Mouse (Mus musculus): ENCODE results near the gene Iqcj. TPM values are rescaled to one million over a fixed set of nuclear protein-coding genes. Genes with fewer than 3 reads are reported as not detected.

The Iqcj gene
- not detected for polyA plus RNA-seq (2015; fragmentation: Illumina TruSeq; extraction: RNeasy Lipid Tissue Mini Kit (QIAGEN cat#74804); ENCODE audit: insufficient read depth, low read depth, low replicate concordance)

GRCm38 (mm10) chr3:67892026-67892705 is at the start of gene Iqcj, which contains the start of gene Iqschfp:
Gene Iqcj, plus strand, starts transcription at chr3:67892220.
Gene Iqschfp, plus strand, starts transcription at chr3:67892232.

GRCm38 (mm10) chr3:68064731-68065130 is 172.7 kb downstream of the Iqcj start, which contains the start of gene Schip1:
Gene Schip1, plus strand, starts transcription at chr3:68064802.

Other genes starting within 250 kb of the Iqcj start
- gene Iqschfp, start within 50 bp of the Iqcj start, polyA plus RNA-seq (2015; fragmentation: Illumina TruSeq; extraction: RNeasy Lipid Tissue Mini Kit (QIAGEN cat#74804); ENCODE audit: insufficient read depth, low read depth, low replicate concordance) = not detected
- 2.7 TPM for gene Schip1, start 172.6 kb downstream of the Iqcj start, polyA plus RNA-seq (2015; fragmentation: Illumina TruSeq; extraction: RNeasy Lipid Tissue Mini Kit (QIAGEN cat#74804); ENCODE audit: insufficient read depth, low read depth, low replicate concordance)